Mouse (Mus musculus): ENCODE results near the gene C77080.
A peak's percentile ranks its signal among the peaks of the same experiment; 100 is the strongest.
"Not testable (repeated sequence)": the region's sequence is repeated elsewhere in the genome, so short reads cannot be mapped to it uniquely, and the experiment has no call there.

The C77080 gene

DNA sequence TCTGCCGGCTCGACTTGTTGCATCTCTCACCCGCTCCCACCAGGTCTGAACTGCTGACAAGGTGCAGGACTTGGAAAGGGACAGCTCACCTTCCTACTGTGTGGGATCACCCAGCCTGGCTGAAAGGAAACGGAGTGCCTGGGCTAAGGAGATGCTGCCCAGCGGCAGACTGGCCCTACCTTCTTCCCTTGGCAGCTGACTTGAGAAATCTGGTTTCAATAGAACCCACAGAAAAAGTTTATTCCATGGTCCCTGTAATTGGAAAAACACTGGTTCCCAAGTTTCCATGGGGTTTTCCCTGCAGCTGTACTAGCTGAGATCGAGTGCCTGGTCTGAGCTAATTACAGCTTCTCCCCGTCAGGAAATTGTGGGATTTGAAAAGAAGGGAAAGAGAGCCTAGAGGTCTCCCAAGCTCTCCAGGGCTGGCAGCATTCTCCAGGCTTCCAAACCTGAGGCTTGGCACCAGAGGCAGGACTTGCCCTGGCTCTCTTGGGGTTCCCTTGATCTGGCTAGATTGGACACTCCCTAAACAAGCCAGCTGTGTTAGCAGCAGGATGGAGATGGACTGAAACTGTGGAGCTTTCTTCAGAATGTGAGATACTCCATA is 42.5 kb downstream of the C77080 start:
- no peak for DNase-seq (ENCODE audit: low spot score in 2 of 2)

DNA sequence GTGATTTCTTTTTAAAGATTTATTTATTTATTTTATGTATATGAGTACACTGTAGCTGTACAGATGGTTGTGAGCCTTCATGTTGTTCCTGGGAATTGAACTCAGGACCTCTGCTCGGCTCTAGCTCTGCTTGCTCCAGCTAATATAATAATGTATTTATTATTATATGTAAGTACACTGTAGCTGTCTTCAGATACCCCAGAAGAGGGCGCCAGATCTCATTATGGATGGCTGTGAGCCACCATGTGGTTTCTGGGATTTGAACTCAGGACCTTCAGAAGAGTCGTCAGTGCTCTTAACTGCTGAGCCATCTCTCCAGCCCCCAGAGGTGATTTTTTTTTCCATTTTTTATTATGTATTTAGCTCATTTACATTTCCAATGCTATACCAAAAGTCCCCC is 48.7 kb downstream of the C77080 start:
- DNase-seq (ENCODE audit: low spot score in 2 of 2) = not testable (repeated sequence)

DNA sequence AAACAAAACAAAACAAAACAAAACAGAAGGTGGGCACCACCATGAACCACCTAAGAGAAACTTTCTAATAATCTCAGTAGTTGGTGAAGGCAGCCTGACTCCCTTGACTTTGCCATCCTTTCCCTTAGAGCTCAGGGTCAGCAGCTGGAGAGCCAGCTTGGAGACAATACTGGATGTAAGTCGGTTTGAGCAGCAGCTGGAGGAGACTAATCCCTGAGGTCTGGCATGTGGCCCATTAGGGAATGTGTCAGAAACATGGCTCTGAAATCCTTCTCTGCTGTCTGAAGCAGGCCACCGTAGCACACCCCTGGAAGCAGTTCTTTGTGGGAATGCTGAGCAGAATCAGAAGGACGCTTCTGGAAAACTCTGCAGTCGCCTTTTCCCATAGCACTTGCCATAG is 49.7 kb downstream of the C77080 start:
- DNase-seq (ENCODE audit: low spot score in 2 of 2) = no peak

DNA sequence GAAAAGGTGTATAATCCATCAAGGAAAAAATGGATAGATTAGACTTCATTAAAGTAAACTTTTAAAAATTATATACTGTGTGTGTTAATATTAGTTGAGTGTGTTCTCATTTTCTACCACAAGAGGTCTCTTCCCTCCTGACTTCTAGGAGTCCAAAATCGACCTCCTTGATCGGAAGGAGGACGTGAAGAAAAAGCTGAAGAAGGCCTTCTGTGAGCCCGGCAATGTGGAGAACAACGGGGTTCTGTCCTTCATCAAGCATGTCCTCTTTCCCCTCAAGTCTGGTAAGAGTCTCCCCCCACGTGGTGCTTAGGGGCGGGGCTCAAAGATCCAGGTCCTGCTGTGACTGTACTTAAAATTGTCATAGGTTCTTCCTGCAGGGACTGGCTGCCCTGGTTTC is 51.7 kb downstream of the C77080 start:
- DNase-seq (ENCODE audit: low spot score in 2 of 2) = no peak

DNA sequence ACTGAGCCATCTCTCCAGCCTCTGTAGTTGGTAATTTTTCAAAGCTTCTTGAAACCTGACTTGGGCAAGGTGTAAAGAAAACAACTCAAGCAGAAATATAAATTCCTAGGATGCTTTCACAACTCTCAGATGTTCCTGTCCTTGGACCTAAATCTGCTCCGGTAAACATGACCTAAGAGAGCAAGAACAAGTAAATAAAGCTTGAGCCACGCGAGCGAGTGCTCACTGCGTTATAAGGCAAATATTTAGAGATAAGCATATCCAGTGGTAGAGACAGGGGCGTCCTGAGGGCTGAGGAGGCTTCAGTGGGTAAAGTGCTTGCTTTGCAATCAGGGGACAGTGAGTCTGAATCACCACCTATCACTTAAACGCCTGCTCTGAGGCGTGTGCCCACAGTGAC is 54.4 kb downstream of the C77080 start:
- no peak for DNase-seq (ENCODE audit: low spot score in 2 of 2)

DNA sequence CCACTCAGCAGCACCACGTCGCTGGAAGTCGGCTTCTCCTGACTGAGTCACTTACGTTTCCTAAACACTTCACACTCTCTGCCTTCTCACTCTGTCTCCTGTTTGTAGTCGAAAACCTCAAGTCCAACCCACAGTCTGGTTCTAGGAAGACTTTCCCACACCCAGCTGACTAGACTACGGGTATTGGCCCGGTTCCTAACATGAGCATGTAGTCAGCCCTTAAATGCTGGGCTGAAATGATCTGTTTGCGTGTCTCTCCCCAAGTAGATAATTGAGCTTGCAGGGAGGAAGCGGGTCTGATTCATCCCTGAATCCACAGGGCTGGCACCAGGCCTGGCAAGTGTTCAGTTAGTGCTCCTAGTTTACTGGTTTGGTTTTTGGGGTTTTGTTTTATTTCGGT is 56.5 kb downstream of the C77080 start:
- DNase-seq (ENCODE audit: low spot score in 2 of 2) = no peak

DNA sequence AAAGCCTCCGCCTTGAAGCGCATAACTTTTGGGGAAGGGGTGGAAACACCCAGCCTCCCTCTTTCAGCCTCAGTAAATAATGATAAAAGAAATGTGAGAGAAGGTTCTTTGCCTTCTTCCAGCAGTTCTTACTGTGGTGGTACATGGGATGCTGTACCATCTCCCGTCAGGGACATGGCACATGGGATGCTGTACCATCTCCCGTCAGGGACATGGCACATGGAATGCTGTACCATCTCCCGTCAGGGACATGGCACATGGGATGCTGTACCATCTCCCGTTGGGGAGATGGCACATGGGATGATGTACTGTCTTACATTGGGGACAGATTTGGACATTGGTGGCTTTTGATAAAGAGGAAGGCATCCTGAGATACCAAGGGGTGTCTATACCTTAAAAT is 63.7 kb downstream of the C77080 start:
- no peak for DNase-seq (ENCODE audit: low spot score in 2 of 2)

DNA sequence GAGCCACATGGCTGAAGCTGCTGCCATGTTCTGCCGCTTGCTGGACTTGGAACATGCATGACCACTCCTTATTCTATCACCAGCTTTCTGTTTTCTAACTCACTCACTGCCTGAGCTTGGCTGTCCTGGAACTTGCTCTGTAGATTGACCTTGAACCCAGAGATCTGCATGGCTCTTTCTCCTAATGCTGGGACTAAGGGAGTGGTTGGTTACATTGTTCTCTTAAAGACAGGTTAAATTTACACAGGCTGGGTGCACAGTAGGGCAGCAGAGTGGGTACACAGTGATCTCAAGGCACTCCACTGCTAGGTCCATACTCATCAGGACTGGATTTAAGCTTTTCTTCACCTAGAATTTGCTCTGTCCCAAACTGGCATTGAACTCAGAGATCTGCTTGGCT is 66.9 kb downstream of the C77080 start:
- DNase-seq (ENCODE audit: low spot score in 2 of 2) = no peak

DNA sequence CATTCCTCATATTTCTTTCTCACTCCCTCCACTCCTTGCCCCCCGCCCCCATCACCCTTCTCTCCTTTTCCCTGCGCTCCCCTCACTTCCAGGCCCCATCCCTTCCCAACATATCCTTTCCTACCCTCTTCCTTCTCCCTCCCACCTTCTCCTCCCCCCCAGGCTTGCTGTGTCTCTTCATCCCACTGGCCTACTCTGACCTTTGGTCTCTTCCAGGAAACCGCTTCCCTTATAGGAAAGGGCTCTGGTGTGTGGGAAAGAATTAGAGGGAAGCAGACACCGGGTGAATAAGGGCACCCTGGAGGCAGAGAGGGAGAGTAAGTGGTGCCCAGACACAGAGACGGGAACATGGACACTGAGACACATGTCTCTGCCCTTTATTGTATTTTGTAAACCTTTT is 69.5 kb downstream of the C77080 start:
- no peak for DNase-seq (ENCODE audit: low spot score in 2 of 2)

DNA sequence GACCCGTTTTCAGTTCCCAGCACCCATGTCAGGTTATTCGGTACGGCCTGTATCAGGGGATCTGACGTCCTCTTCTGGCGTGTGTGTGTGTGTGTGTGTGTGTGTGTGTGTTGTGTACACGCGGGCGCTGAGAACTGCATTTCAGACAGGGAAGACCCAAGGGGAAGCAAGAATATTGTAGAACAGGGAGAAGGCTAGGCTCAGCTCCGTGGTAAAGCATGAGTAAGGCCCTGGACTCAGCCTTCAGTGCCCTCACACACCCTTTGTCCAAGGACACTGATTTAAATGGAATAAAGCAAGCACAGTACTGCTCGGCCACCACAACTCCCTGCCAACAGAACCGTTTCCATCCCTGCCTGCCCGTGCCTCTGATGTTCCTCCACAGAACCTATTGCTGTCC is 70.7 kb downstream of the C77080 start:
- DNase-seq (ENCODE audit: low spot score in 2 of 2) = peak in 1 of 2 experiments; percentile 10

DNA sequence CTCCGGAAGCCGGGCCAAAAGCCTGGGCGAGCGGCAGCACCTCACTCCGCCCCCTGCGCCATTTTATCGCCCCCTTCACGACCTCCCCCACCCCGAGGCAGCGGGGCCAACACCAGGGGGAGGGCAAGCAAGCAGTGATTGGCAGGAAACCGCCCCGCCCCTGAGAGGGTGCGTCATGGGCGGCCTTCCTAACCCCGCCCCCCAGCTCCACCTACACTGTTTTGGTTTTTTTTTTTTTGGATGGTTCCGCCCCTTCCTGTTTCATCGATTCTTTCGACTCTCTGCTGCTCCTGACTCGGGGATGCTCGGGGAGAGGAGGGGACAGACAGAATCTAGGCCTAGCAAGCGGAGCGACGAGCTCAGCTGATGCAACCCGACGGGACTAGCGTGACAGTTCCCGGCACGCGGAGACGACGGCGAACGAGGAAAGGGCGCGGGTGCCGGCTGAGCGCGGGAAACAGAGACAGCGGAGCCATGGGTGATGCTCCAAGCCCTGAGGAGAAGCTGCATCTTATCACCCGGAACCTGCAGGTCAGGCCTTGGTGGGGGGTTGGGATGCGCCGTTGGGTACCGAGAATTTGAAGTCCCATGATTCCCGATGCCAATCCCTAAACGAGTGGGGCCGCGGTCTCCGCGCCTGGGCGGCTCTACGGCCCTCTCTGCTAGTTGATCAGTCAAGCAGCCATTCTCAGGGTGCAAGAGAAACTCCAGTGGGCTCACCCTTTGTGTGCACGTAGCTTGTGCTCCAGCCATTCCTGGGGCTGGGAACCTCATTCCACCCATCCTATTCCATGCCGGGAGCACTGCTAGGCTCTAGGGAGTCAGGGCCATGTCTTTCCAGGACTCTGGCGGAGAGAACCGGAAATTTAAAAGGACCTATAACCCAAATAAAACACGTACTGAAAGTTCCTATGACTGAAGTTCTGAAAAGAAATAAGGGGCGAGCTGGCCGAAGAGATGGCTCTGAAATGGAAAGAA is 71.4 kb downstream of the C77080 start, which contains the start of the genes S100pbp and Yars:
Gene S100pbp, minus strand, starts transcription at position 186 of the 978 bp plus-strand sequence.
Gene Yars, plus strand, starts transcription at position 219 of the 978 bp plus-strand sequence.
- peak; percentile 96 to 98 for DNase-seq (ENCODE audit: low spot score in 2 of 2)

DNA sequence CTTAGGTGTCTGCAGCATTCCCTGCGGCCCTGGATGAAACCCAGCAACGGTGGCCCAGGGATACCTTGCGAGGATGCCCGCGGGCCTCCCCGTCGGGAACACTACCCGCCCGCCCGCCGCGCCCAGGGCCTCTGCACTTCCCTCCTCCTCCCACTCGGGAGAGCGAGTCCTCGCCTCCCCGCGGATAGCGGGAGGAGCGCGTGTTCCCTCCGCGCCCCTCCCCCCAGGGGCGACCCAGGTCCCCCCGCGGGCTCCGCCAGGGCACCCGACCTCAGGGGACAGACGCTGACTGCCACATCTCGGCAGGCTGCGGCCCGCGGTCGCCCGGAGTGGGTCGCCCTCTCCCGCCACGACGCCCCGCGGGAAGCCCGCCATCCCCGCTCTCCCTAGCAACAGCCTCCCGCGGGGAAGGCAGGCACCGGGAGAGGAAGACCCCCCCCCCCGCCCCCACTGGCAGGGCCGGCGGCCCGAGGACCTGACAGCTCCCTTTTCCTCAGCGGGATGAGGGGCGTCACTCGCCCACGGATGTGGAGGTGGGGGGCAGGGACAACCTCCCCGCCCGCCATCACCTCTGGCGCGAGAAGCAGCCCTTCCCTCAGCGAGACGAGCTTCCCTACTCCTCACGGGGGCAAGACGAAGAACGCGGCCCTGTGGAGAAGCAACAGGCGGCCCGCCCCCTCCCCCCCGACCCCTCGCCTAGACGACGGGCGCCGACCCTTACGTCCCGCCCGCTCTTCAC is 72.2 kb downstream of the C77080 start:
- DNase-seq (ENCODE audit: low spot score in 2 of 2) = peak; percentile 32 to 45

DNA sequence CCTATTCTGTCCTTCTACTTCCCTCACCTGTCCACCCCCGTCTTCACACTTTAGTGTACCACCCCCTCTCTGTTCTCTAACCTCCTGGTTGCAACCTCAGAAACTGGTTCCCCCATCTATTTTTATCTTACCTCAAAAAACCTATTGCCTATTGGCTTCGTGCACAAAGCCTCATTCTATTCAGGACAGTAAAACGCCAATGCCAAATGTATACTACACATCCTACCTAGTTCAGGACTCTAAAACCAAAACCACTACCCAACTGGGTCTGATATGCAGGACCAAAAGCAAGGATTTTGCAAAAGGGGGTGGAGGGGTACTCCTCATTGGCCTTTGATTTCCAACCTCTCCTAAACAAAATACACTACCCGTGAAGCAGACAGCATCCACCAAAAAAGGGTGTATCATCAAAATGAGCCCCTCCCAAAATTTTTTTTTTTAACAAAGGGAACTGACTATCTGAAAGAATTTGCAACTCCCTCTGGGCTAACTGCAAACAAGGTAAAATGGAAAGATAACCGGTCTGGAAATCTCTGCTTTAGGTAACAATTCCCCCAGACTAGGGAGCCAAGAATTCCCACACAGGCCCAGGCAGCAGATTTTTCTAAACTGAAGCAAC is 73.1 kb downstream of the C77080 start:
- peak; percentile 8 to 13 for DNase-seq (ENCODE audit: low spot score in 2 of 2)

DNA sequence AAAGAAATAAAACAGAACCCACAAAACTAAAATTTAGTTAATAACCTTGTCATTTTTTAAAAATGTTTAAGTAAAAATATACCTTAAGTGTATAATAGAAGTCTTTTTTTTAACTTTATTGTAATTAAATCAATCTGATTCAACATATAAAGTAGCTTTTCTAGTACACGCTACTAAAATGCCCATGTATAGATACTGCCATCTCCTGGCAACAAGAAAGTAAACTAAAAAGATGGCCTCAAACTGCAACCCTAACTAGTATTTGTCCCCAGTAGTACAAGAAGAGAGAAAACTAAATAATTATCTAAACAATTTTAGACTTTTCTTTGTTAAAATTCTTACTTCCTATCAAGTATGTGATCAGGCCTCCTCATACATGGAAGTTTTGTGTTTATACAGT is 81.6 kb downstream of the C77080 start:
- no peak for DNase-seq (ENCODE audit: low spot score in 2 of 2)

DNA sequence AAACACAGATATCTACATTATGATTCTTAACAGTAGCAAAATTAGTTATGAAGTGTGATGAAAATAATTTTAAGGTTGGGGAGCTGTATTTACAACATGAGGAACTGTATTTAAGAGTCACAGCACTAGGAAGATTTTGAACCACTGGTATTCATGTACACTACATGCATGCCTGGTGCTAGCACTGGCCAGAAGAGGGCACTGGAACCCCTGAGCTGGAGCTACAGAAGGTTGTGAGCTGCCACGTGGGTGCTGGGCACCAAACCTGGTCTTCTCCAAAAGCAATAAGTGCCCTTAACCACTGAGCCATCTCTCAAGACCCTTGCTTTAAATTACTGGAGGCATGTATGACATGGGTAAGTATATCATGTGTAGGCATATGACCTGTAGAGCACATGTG is 88.7 kb downstream of the C77080 start:
- DNase-seq (ENCODE audit: low spot score in 2 of 2) = no peak

Data from spleen, postnatal 36 days (tissue).